Mouse (Mus musculus): Measurements from ENCODE around the gene Itm2b.

- TF ChIP-seq CTCF (IDR thresholded peaks at IDR 0.05; ENCODE audit: low read depth, low read length) (no peak), EP300 (IDR thresholded peaks at IDR 0.05; ENCODE audit: insufficient read depth, low read depth, low read length) (no peak)
These were observed 30.4 kb downstream of the Itm2b start for GRCm38 (mm10) chr14:73354700-73355099.

All from ES-Bruce4 (cell line).